Mouse (Mus musculus): ENCODE results near the gene Gm17657. TPM values are rescaled to one million over a fixed set of nuclear protein-coding genes. Genes with fewer than 3 reads are reported as not detected.

Gene Gm17657
- polyA plus RNA-seq (2014; fragmentation: Nextera tagmentation; extraction: Ambion mirVana): not detected in 2 replicates

DNA sequence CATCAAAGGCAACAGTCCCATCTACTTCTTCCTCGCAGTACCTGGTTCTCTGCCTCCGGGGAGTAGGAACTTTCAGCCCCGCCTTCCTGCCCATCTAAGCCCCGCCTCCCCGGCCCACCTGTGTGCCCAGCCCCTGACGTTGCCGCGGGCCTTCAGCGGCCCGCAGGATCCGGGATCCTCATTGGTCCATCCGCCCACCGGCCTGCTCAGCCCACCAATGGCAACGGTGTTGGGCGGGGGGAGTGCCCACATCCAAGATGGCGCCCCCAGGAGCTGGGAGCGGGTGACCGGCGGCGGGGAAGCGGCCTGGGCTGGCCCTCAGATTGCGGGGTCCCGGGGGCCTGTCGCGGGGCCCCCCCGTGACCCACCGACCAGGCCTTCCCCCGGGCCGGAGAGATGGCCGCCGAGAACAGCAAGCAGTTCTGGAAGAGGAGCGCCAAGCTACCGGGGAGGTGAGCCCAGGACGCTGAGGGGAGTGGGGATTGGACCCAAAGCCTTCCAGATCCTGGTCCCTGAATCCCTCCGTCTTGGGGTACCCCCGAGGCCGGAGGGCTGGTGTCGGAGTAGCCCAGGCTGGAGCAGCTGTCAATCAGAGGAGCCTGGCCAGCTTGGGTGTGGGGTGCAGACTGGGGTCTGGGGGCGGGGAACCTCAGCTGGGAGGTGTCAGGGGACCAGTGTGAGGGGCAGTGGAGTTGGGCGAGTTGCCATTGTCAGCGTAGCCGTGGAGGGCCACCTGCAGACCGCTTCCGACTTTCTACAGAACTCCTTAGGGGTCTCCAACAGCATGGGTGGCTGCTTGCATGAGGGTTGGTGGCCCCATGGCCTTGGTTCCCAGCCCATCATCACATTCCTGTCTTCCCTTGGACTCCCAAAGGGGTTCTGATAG lies at the start of gene Gm17657, which contains the start of gene Tbc1d22b:
Gene Gm17657 (minus strand): TSS at position 96 of the 886 bp plus-strand sequence.
Gene Tbc1d22b (plus strand): TSS at position 243 of the 886 bp plus-strand sequence.
- Histone ChIP-seq H3K4me1 (ENCODE audit: control insufficient read depth, insufficient read depth, low read length) (no peaks in the 10 kb centered on the region; the same call in 1 of the 2 replicates), H3K4me2 (ENCODE audit: low read depth, low read length) (peak within 1 kb of the TSS; percentile 88), H3K36me3 (replicated peaks; ENCODE audit: control insufficient read depth, insufficient read depth, low read depth, low read length) (no peaks in the 10 kb centered on the region), H3K27ac (replicated peaks; ENCODE audit: low read depth, low read length) (no peak within 1 kb of the TSS), H3K4me3 (ENCODE audit: low read depth, low read length) (peak within 1 kb of the TSS; percentile 83), H3K9me3 (replicated peaks; ENCODE audit: control insufficient read depth, low read length) (no peaks in the 10 kb centered on the region), H3K9ac (replicated peaks; ENCODE audit: low read length) (peak within 1 kb of the TSS; percentile 88), H3K27me3 (ENCODE audit: control insufficient read depth, insufficient read depth, low read length) (no peaks in the 10 kb centered on the region)
- under 1% methylated on average over 44 of the region's 44 CpGs for WGBS
- peak; percentile 95 for ATAC-seq (replicated peaks; ENCODE audit: insufficient number of reproducible peaks, low FRiP score, low TSS enrichment, low read depth)
- peak; percentile 96 for DNase-seq (ENCODE audit: low spot score)

DNA sequence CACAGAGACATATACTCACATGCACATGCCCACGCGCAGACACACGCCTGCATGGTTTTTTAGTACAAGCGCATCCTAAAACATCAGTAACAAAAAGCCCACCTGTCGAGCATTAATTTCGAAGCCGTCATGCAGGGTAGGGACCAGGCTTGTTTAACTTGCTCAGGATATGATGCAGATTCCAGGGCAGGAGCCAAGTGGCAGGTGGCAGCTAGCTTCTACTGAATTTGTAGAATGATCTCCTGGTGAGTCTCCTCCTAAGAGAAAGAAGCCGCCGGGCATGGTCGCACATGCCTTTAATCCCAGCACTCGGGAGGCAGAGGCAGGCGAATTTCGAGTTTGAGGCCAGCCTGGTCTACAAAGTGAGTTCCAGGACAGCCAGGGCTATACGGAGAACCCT lies 49.6 kb upstream of the Gm17657 start:
- WGBS: 95% methylated on average over 14 of the region's 14 CpGs

DNA sequence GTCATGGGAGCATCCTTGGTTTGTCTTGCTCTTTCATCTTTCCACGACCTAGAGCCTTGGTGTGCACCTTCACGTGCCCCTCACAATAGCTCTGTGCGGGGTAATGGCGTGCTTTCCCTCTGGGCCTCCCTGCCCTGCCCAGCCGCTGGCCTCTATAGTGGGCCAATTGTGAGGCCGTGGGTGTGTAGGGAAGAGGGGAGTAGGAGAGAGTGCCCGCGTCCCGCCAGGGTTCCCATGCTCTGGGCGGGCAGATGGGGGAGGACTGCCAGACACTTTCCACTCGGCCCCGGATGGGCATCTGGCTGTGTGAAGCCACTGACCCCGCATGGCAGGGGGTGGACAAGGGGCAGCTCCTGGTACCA lies 47.3 kb upstream of the Gm17657 start:
- no peak overlapping the region for H3K27ac ChIP-seq (replicated peaks; ENCODE audit: low read depth, low read length)
- peaks cover 4% of the 10 kb centered on the region for H3K36me3 ChIP-seq (replicated peaks; ENCODE audit: control insufficient read depth, insufficient read depth, low read depth, low read length)
- no peak overlapping the region for H3K4me3 ChIP-seq (ENCODE audit: low read depth, low read length)
- 91% methylated on average over 13 of the region's 13 CpGs for WGBS
- H3K9ac ChIP-seq (replicated peaks; ENCODE audit: low read length): no peak overlapping the region
- DNase-seq (ENCODE audit: low spot score) (no peak), ATAC-seq (replicated peaks; ENCODE audit: insufficient number of reproducible peaks, low FRiP score, low TSS enrichment, low read depth) (no peak)
- H3K27me3 ChIP-seq (ENCODE audit: control insufficient read depth, insufficient read depth, low read length): no peaks in the 10 kb centered on the region
- H3K4me2 ChIP-seq (ENCODE audit: low read depth, low read length): no peak overlapping the region
- no peaks in the 10 kb centered on the region for H3K4me1 ChIP-seq (ENCODE audit: control insufficient read depth, insufficient read depth, low read length)
- H3K9me3 ChIP-seq (replicated peaks; ENCODE audit: control insufficient read depth, low read length): no peaks in the 10 kb centered on the region

More for the DNA sequence above, 49.6 kb upstream of the Gm17657 start:
- DNase-seq (ENCODE audit: low spot score) (no peak), ATAC-seq (replicated peaks; ENCODE audit: insufficient number of reproducible peaks, low FRiP score, low TSS enrichment, low read depth) (no peak)
- Histone ChIP-seq H3K36me3 (replicated peaks; ENCODE audit: control insufficient read depth, insufficient read depth, low read depth, low read length) (peaks cover 4% of the 10 kb centered on the region), H3K4me2 (ENCODE audit: low read depth, low read length) (no peak overlapping the region), H3K27ac (replicated peaks; ENCODE audit: low read depth, low read length) (no peak overlapping the region), H3K27me3 (ENCODE audit: control insufficient read depth, insufficient read depth, low read length) (no peaks in the 10 kb centered on the region), H3K4me3 (ENCODE audit: low read depth, low read length) (no peak overlapping the region), H3K4me1 (ENCODE audit: control insufficient read depth, insufficient read depth, low read length) (no peaks in the 10 kb centered on the region), H3K9me3 (replicated peaks; ENCODE audit: control insufficient read depth, low read length) (no peaks in the 10 kb centered on the region), H3K9ac (replicated peaks; ENCODE audit: low read length) (no peak overlapping the region)

DNA sequence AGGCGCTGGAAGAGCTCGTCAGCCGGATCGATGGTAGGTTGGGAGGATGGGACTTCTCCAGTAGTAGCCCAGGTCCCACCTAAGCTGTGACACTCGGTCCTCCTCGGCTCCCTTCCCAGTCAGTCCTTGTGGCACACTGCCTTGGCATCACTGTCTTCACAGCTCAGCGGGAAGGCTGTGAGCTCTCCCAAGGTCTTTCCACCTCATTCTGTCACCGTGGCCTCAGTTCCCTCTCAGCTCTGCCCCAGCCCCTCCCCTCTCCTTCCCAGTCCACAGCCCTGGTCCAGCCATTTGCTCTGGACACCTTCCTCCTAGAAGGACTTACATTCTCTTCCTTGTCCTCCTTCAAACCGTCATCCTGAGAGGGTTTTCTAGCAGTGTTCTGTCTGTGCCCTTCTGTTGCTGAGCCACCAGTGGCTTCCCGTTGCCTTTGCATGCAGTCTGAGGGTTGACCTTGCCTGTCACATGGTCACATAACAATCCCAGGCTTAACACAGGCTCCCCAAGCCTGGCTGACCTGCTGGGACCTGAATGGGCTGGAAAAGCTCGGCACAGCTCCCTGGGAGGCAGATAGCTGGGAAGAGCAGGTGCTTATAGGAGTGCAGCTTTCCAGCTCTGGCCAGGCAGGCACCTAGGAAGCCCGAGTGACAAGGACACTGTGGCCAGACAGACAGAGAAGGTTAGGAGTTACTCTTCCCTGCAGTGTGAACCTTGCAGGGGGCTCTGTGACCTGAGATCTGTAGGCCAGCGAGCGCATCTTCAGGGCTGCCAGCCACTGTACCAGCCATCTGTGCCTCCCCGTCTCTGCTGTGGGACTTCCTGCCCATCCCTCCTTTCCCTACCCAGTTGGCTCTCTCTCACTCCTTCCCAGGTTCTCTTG lies 46.7 kb upstream of the Gm17657 start:
- 81% methylated on average over 15 of the region's 15 CpGs for WGBS
- Histone ChIP-seq H3K9me3 (replicated peaks; ENCODE audit: control insufficient read depth, low read length) (no peaks in the 10 kb centered on the region), H3K4me2 (ENCODE audit: low read depth, low read length) (no peak overlapping the region), H3K4me3 (ENCODE audit: low read depth, low read length) (no peak overlapping the region), H3K27ac (replicated peaks; ENCODE audit: low read depth, low read length) (no peak overlapping the region), H3K9ac (replicated peaks; ENCODE audit: low read length) (no peak overlapping the region), H3K4me1 (ENCODE audit: control insufficient read depth, insufficient read depth, low read length) (no peaks in the 10 kb centered on the region), H3K36me3 (replicated peaks; ENCODE audit: control insufficient read depth, insufficient read depth, low read depth, low read length) (peaks cover 4% of the 10 kb centered on the region), H3K27me3 (ENCODE audit: control insufficient read depth, insufficient read depth, low read length) (no peaks in the 10 kb centered on the region)
- DNase-seq (ENCODE audit: low spot score) (no peak), ATAC-seq (replicated peaks; ENCODE audit: insufficient number of reproducible peaks, low FRiP score, low TSS enrichment, low read depth) (no peak)

DNA sequence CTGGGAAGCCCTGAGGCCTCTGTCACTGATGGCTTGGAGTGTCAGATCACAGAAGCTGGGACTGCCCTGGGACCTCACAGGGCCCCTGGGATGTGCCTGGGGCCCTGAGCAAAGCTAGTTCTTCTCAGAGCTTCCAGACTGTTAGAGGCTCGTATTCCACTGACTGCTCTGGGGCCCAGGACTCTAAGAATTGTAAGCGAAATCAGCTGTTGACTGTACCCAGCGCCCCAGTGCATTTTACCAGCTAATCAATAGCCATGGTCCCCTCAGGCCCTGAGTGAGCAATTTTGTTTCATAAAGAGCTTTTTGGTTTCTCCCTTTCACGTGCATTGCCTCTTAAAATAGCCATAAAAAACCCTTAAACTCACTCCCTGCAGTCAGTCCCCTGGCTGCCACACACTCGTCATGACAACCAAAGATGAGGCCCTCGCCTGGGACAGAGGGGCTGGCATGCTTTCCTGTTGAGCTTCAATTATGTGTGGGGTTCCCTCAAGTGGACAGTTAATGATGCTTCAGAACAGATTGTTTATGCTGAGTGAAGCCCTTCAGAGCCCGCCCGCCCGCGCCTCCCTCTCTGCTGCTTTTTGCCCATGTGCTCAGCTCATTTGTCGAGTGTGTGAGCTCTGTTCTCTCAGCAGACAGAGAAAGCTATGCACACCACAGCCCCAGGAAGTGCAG lies 39.9 kb upstream of the Gm17657 start:
- Histone ChIP-seq H3K9ac (replicated peaks; ENCODE audit: low read length) (no peak overlapping the region), H3K4me3 (ENCODE audit: low read depth, low read length) (no peak overlapping the region), H3K4me1 (ENCODE audit: control insufficient read depth, insufficient read depth, low read length) (no peaks in the 10 kb centered on the region), H3K9me3 (replicated peaks; ENCODE audit: control insufficient read depth, low read length) (no peaks in the 10 kb centered on the region), H3K27me3 (ENCODE audit: control insufficient read depth, insufficient read depth, low read length) (no peaks in the 10 kb centered on the region), H3K36me3 (replicated peaks; ENCODE audit: control insufficient read depth, insufficient read depth, low read depth, low read length) (no peaks in the 10 kb centered on the region), H3K4me2 (ENCODE audit: low read depth, low read length) (no peak overlapping the region), H3K27ac (replicated peaks; ENCODE audit: low read depth, low read length) (no peak overlapping the region; the same call in 1 of the 2 replicates)
- ATAC-seq (replicated peaks; ENCODE audit: insufficient number of reproducible peaks, low FRiP score, low TSS enrichment, low read depth): 0 out of 2 replicates have a peak, but pooled peaks have one; percentile 42
- WGBS: 59% methylated on average over 11 of the region's 11 CpGs
- DNase-seq (ENCODE audit: low spot score): peak; percentile 21

DNA sequence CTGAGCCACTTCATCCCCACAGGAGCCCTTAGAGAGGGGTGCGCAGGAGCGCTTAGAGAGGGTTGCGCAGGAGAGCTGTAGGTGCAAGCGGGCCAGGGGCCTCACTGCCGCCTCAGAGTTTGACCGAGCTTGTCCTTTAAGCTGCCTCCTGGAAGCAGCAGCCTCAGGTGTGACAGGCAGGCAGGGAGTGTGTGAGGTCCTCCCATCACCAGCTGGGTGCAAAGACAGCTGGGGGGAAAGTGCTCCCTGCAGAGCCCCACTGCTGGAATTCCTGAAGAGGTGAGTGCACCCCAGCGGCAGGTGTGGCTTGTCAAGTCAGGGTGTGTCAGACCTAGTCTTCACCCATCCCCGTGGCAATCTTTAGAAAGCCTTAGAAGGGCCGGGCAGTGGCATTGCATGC lies 37.5 kb upstream of the Gm17657 start:
- ATAC-seq (replicated peaks; ENCODE audit: insufficient number of reproducible peaks, low FRiP score, low TSS enrichment, low read depth) (no peak), DNase-seq (ENCODE audit: low spot score) (no peak)
- H3K4me2 ChIP-seq (ENCODE audit: low read depth, low read length): no peak overlapping the region
- no peak overlapping the region for H3K9ac ChIP-seq (replicated peaks; ENCODE audit: low read length)
- 83% methylated on average over 9 of the region's 9 CpGs for WGBS
- no peak overlapping the region for H3K27ac ChIP-seq (replicated peaks; ENCODE audit: low read depth, low read length)
- no peak overlapping the region for H3K4me3 ChIP-seq (ENCODE audit: low read depth, low read length)
- no peaks in the 10 kb centered on the region for H3K4me1 ChIP-seq (ENCODE audit: control insufficient read depth, insufficient read depth, low read length)
- H3K9me3 ChIP-seq (replicated peaks; ENCODE audit: control insufficient read depth, low read length): no peaks in the 10 kb centered on the region
- no peaks in the 10 kb centered on the region for H3K27me3 ChIP-seq (ENCODE audit: control insufficient read depth, insufficient read depth, low read length)
- no peaks in the 10 kb centered on the region for H3K36me3 ChIP-seq (replicated peaks; ENCODE audit: control insufficient read depth, insufficient read depth, low read depth, low read length)

DNA sequence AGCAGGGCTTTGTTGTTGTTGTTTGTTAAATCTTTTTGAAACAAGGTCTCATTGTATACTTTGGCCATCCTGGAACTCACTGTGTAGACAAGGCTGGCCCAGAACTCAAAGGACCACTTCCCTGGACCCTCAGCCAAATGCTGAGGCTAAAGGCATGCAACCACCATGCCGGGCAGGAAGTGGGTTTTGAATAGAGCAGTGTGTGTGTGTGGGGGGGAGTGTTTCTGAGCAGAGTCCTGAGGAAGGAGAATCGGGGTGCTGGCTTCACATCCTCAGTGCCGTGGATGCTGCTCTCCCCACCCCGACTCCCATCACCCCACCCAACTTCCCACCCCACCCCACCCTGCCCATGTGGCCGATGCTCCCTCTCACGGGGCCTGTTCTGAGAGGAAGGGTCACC lies 36.0 kb upstream of the Gm17657 start:
- H3K9me3 ChIP-seq (replicated peaks; ENCODE audit: control insufficient read depth, low read length): no peaks in the 10 kb centered on the region
- no peak for DNase-seq (ENCODE audit: low spot score)
- no peak for ATAC-seq (replicated peaks; ENCODE audit: insufficient number of reproducible peaks, low FRiP score, low TSS enrichment, low read depth)
- H3K27me3 ChIP-seq (ENCODE audit: control insufficient read depth, insufficient read depth, low read length): no peaks in the 10 kb centered on the region
- H3K4me1 ChIP-seq (ENCODE audit: control insufficient read depth, insufficient read depth, low read length): no peaks in the 10 kb centered on the region
- no peak overlapping the region for H3K9ac ChIP-seq (replicated peaks; ENCODE audit: low read length)
- H3K4me3 ChIP-seq (ENCODE audit: low read depth, low read length): no peak overlapping the region
- 84% methylated on average over 5 of the region's 6 CpGs for WGBS
- H3K36me3 ChIP-seq (replicated peaks; ENCODE audit: control insufficient read depth, insufficient read depth, low read depth, low read length): no peaks in the 10 kb centered on the region
- no peak overlapping the region for H3K27ac ChIP-seq (replicated peaks; ENCODE audit: low read depth, low read length)
- H3K4me2 ChIP-seq (ENCODE audit: low read depth, low read length): no peak overlapping the region
